Mouse (Mus musculus) midbrain, embryonic 15.5 days (tissue): ENCODE data around the gene Cbx3. TPM values are rescaled to one million over a fixed set of nuclear protein-coding genes. Genes with fewer than 3 reads are reported as not detected.

Experiments used
- ATAC-seq: fragments of 200-750 bp; cut with Nextera tagmentation; replicated peaks from 2 replicates; pipeline ENCODE4 v1.8.0; 2017; ENCODE audit warnings: moderate TSS enrichment
- H3K27ac ChIP-seq: fragments of 300-500 bp; sonication (generic); 2 replicates; pipeline ENCODE4 v1.5.1; 2015; ENCODE audit warnings: mild to moderate bottlenecking, inconsistent platforms
- H3K27me3 ChIP-seq: fragments of 300-500 bp; sonication (generic); replicated peaks from 2 replicates; pipeline ENCODE4 v1.6.1; 2015; ENCODE audit warnings: inconsistent platforms
- H3K36me3 ChIP-seq: fragments of 300-500 bp; sonication (generic); replicated peaks from 2 replicates; pipeline ENCODE4 v1.6.1; 2015; ENCODE audit warnings: inconsistent platforms
- H3K4me1 ChIP-seq: fragments of 300-500 bp; sonication (generic); 2 replicates; pipeline ENCODE4 v1.6.1; 2015; ENCODE audit warnings: inconsistent platforms
- H3K4me2 ChIP-seq: fragments of 300-500 bp; sonication (generic); 2 replicates; pipeline ENCODE4 v1.6.1; 2015; ENCODE audit warnings: inconsistent platforms, mild to moderate bottlenecking, moderate library complexity
- H3K4me3 ChIP-seq: fragments of 300-500 bp; sonication (generic); 2 replicates; pipeline ENCODE4 v1.5.1; 2015; ENCODE audit warnings: mild to moderate bottlenecking, inconsistent platforms
- H3K9ac ChIP-seq: fragments of 300-500 bp; sonication (generic); 2 replicates; pipeline ENCODE4 v1.6.1; 2015; ENCODE audit warnings: mild to moderate bottlenecking, inconsistent platforms
- H3K9me3 ChIP-seq: fragments of 300-500 bp; sonication (generic); 2 replicates; pipeline ENCODE4 v1.6.1; 2016; ENCODE audit warnings: inconsistent platforms
- WGBS: fragments of 180-500 bp; shearing (Covaris S2); methylation state at CpG from one replicate; pipeline ENCODE4 v1.1.7; 2015; ENCODE audit warnings: mixed read lengths; 5-methylcytosine and 5-hydroxymethylcytosine counted together
- polyA plus RNA-seq: library from polyadenylated mRNA; unstranded; fragments of >200 nt; fragmentation: Nextera tagmentation; extraction: Ambion mirVana; gene quantifications from 2 replicates; pipeline ENCODE4 v1.2.1, GENCODE M21; 2015

The Cbx3 gene
- polyA plus RNA-seq = 365 and 388 TPM in 2 replicates

- H3K9me3 ChIP-seq = no peaks in the 10 kb centered on the region
- peak within 1 kb of the TSS; percentile 60 for H3K4me2 ChIP-seq
- peak within 1 kb of the TSS; percentile 99 for H3K27ac ChIP-seq
- H3K36me3 ChIP-seq = peaks cover 21% of the 10 kb centered on the region
- peak; percentile 82 for ATAC-seq
- H3K4me3 ChIP-seq = peak within 1 kb of the TSS; percentile 98
- H3K9ac ChIP-seq = peak within 1 kb of the TSS; percentile 99
- no peaks in the 10 kb centered on the region for H3K27me3 ChIP-seq
- WGBS = under 1% methylated on average over 75 of the region's 99 CpGs
- H3K4me1 ChIP-seq = peaks cover 43% of the 10 kb centered on the region
These were observed at the start of gene Cbx3 for GRCm38 (mm10) chr6:51470311-51471178. Gene Cbx3 (plus strand): TSS chr6:51470360.

DNA sequence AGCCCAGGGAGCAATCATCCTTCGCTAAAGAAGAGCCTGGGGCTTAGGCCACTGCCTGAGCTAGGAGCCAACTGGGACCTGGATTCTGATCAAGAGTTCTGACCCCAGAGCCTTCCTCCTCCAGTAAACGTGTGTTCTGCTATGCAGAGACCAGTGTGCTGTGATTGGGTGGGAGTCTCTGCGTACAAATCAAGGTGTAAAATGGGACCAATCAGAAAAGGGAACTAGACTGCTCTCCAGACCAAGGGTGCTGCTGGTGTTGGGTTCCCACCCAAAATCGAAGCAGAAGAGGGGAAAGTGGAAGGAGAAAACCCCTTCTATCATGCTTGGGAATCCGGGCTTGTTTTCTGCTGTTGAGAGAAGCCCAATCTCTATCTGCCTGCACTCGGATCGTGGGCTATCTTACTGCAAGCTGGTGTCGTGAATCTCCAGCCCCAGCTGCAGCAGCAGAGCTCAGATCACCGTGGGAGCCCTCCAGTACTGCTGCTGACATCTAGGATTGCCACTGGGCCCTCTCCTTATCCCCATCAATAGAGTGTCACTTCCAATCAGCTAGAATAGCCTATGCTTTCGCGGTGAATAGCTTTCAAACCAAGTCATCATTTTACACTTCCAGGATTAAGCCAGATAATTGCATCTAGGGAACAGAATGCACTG, 46.6 kb upstream of the Cbx3 start:
- Histone ChIP-seq H3K9ac (no peak overlapping the region), H3K27ac (no peak overlapping the region), H3K4me1 (no peaks in the 10 kb centered on the region), H3K36me3 (no peaks in the 10 kb centered on the region), H3K4me3 (no peak overlapping the region), H3K4me2 (no peak overlapping the region), H3K27me3 (no peaks in the 10 kb centered on the region), H3K9me3 (no peaks in the 10 kb centered on the region)
- ATAC-seq = no peak
- 48% methylated on average over 11 of the region's 11 CpGs for WGBS

- no peaks in the 10 kb centered on the region for H3K27me3 ChIP-seq
- H3K9ac ChIP-seq = no peak overlapping the region
- WGBS = 95% methylated on average over 2 of the region's 2 CpGs
- no peaks in the 10 kb centered on the region for H3K9me3 ChIP-seq
- H3K27ac ChIP-seq = no peak overlapping the region
- no peak overlapping the region for H3K4me3 ChIP-seq
- H3K36me3 ChIP-seq = no peaks in the 10 kb centered on the region
- H3K4me1 ChIP-seq = no peaks in the 10 kb centered on the region
- H3K4me2 ChIP-seq = no peak overlapping the region
- ATAC-seq = no peak
These were observed 45.6 kb upstream of the Cbx3 start for GRCm38 (mm10) chr6:51424537-51424936.

GRCm38 (mm10) chr6:51432535-51433397, 37.4 kb upstream of the Cbx3 start, which contains the start of gene Nfe2l3:
Gene Nfe2l3 (plus strand): TSS chr6:51432670.
- H3K9me3 ChIP-seq = no peaks in the 10 kb centered on the region
- H3K4me3 ChIP-seq = peak within 1 kb of the TSS; percentile 63
- H3K27me3 ChIP-seq = no peaks in the 10 kb centered on the region; the same call in 1 of the 2 replicates
- H3K4me1 ChIP-seq = peaks cover 22% of the 10 kb centered on the region; the same call in 1 of the 2 replicates
- under 1% methylated on average over 71 of the region's 74 CpGs for WGBS
- no peaks in the 10 kb centered on the region for H3K36me3 ChIP-seq
- no peak within 1 kb of the TSS for H3K27ac ChIP-seq
- peak within 1 kb of the TSS; percentile 59 for H3K9ac ChIP-seq
- peak; percentile 85 for ATAC-seq
- peak within 1 kb of the TSS; percentile 80 for H3K4me2 ChIP-seq

DNA sequence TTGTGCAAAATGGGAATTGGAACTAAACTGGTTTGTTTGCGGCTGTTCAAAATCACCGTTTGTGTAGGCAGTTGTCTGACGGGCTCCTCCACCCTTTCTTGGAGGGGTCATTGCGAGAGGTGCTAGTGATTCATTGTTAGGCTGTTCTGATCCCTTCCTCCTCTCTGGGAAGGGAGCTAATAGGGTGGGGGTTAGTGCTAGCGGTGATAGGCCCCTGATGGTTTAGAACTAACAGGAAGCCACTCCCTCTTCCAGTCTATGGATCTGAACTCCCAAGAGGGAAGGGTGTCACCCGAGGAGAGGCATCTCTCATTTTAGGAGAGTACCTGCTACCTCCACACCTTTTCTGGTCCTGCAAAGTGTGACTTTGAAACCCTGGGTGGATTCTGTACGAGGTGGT, 35.9 kb upstream of the Cbx3 start:
- ATAC-seq = no peak
- H3K9ac ChIP-seq = no peak overlapping the region
- H3K4me2 ChIP-seq = peak overlapping the region; percentile 80
- peak overlapping the region; percentile 63 for H3K4me3 ChIP-seq
- peaks cover 22% of the 10 kb centered on the region; the same call in 1 of the 2 replicates for H3K4me1 ChIP-seq
- WGBS = 40% methylated on average over 7 of the region's 7 CpGs
- no peaks in the 10 kb centered on the region; the same call in 1 of the 2 replicates for H3K27me3 ChIP-seq
- no peak overlapping the region for H3K27ac ChIP-seq
- no peaks in the 10 kb centered on the region for H3K9me3 ChIP-seq
- H3K36me3 ChIP-seq = no peaks in the 10 kb centered on the region

DNA sequence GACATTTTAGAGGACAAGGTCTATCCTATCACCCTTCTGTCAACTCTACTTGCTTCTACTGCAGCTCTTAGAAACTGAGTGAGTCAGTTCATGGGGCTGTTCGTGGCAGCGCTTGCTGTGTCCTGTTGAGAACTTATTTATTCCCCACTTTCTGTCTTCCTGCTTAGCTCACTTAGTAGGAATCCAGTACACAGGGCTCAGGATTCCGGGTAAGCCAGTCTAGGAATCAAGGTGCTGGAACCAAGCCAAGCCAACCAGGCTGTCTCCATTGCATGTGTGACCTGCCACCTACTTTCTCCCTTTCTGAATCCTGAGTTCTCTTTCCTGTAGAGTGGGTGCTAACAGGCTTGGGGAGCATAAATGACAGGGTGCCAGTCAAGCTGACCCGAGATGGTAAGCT, 32.5 kb upstream of the Cbx3 start:
- no peaks in the 10 kb centered on the region for H3K9me3 ChIP-seq
- H3K27me3 ChIP-seq = no peaks in the 10 kb centered on the region; the same call in 1 of the 2 replicates
- no peak overlapping the region for H3K27ac ChIP-seq
- no peak overlapping the region for H3K4me2 ChIP-seq
- peaks cover 18% of the 10 kb centered on the region; the same call in 1 of the 2 replicates for H3K4me1 ChIP-seq
- no peaks in the 10 kb centered on the region for H3K36me3 ChIP-seq
- no peak overlapping the region for H3K9ac ChIP-seq
- no peak overlapping the region for H3K4me3 ChIP-seq
- ATAC-seq = no peak
- WGBS = 84% methylated on average over 4 of the region's 4 CpGs

GRCm38 (mm10) chr6:51438826-51439330, 31.3 kb upstream of the Cbx3 start:
- H3K4me3 ChIP-seq = no peak overlapping the region
- WGBS = 82% methylated on average over 9 of the region's 9 CpGs
- peaks cover 11% of the 10 kb centered on the region; the same call in 1 of the 2 replicates for H3K4me1 ChIP-seq
- no peak overlapping the region for H3K27ac ChIP-seq
- H3K9ac ChIP-seq = no peak overlapping the region
- H3K4me2 ChIP-seq = no peak overlapping the region
- H3K9me3 ChIP-seq = no peaks in the 10 kb centered on the region
- H3K36me3 ChIP-seq = no peaks in the 10 kb centered on the region
- no peak for ATAC-seq
- no peaks in the 10 kb centered on the region for H3K27me3 ChIP-seq

DNA sequence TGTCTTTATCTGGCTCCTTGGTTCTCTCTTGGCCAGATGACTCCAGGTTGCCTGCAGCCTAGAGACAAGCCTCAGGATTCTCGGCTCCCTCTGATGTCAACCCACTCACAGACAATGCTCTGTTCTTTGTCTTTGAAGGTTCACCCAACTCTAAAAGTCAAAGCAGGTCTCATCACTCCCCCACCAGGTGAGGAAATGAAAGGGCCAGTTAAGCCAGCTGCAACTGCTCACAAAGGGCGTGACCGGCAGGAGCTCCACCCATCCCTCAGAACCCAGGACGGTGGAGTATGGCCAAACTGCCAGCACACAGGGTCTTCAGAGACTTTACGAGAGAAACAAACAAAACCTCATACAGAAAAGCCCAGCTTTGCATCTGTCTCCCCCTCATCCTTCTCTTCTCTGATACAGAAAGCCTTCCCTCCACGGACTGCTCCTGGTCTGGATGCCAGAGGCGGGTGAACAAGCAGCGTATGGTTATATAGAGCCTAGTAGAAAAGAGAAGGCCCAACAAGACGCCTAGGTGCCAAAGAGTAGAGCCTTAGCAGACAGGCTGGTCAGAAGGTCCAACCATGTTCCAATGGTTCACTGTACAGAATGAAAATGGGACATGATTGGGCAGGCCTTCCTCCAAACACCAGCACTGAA, 27.8 kb upstream of the Cbx3 start:
- no peaks in the 10 kb centered on the region for H3K36me3 ChIP-seq
- H3K27ac ChIP-seq = no peak overlapping the region
- no peak for ATAC-seq
- no peak overlapping the region for H3K4me2 ChIP-seq
- H3K27me3 ChIP-seq = no peaks in the 10 kb centered on the region
- no peak overlapping the region for H3K9ac ChIP-seq
- no peaks in the 10 kb centered on the region for H3K9me3 ChIP-seq
- no peak overlapping the region for H3K4me3 ChIP-seq
- WGBS = 68% methylated on average over 9 of the region's 9 CpGs
- no peaks in the 10 kb centered on the region for H3K4me1 ChIP-seq

GRCm38 (mm10) chr6:51452927-51453503, 17.1 kb upstream of the Cbx3 start:
- no peak overlapping the region for H3K9ac ChIP-seq
- H3K4me1 ChIP-seq = no peaks in the 10 kb centered on the region; the same call in 1 of the 2 replicates
- no peaks in the 10 kb centered on the region for H3K9me3 ChIP-seq
- no peak overlapping the region for H3K4me3 ChIP-seq
- H3K36me3 ChIP-seq = peaks cover 7% of the 10 kb centered on the region
- no peak overlapping the region for H3K27ac ChIP-seq
- H3K27me3 ChIP-seq = no peaks in the 10 kb centered on the region
- WGBS = 70% methylated on average over 7 of the region's 7 CpGs
- no peak overlapping the region for H3K4me2 ChIP-seq
- no peak for ATAC-seq

DNA sequence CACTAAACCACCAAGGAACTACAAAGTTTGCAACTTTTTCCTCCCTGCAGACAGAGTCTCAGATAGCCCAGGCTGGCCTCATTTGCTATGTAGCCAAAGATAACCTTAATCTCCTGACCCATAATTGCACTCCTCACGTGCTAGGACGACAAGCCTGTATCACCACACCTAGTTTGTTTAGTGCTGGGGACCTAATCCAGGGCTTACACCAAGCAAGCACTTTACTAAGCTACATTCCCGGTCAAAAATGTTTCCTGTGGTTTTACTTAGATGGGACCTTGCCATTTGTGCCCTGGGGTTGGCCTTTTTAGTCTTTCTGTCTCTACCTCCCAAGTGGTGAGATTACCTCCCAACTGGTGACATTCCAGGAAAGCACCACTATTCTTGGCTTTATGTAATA, 15.2 kb upstream of the Cbx3 start:
- no peak overlapping the region for H3K27ac ChIP-seq
- H3K27me3 ChIP-seq = no peaks in the 10 kb centered on the region
- no peaks in the 10 kb centered on the region; the same call in 1 of the 2 replicates for H3K4me1 ChIP-seq
- no peak for ATAC-seq
- no peaks in the 10 kb centered on the region for H3K9me3 ChIP-seq
- H3K4me3 ChIP-seq = no peak overlapping the region
- 64% methylated on average over 3 of the region's 3 CpGs for WGBS
- H3K9ac ChIP-seq = no peak overlapping the region
- no peak overlapping the region for H3K4me2 ChIP-seq
- H3K36me3 ChIP-seq = peaks cover 15% of the 10 kb centered on the region

DNA sequence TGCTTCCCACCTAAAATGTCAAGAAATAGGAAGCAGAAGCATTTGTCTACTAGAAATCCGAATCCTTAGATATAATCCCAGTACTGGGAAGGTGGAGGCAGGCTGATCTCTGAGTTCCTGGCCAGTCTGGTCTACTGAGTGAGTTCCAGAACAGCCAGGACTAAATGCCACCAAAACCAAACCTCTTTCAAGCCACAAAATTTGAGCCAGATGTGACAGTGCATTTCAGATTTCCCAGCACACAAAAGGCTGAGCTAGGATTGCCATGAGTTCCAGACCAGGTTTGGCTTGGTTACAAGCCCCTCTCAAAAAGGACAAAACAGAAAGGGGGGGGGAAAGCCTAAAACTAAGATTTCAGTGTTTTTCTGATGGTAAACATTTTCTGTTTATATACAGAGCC, 14.0 kb upstream of the Cbx3 start:
- WGBS = 93% methylated on average over 1 of the region's 1 CpGs
- Histone ChIP-seq H3K9me3 (no peaks in the 10 kb centered on the region), H3K4me3 (no peak overlapping the region), H3K36me3 (peaks cover 24% of the 10 kb centered on the region), H3K27ac (peak overlapping the region; percentile 18; the same call in 1 of the 2 replicates), H3K9ac (no peak overlapping the region), H3K4me1 (no peaks in the 10 kb centered on the region; the same call in 1 of the 2 replicates), H3K4me2 (no peak overlapping the region), H3K27me3 (no peaks in the 10 kb centered on the region)
- ATAC-seq = no peak
